8 mouse cellular contexts compared by ENCODE assay signal in the genomic region with DNA sequence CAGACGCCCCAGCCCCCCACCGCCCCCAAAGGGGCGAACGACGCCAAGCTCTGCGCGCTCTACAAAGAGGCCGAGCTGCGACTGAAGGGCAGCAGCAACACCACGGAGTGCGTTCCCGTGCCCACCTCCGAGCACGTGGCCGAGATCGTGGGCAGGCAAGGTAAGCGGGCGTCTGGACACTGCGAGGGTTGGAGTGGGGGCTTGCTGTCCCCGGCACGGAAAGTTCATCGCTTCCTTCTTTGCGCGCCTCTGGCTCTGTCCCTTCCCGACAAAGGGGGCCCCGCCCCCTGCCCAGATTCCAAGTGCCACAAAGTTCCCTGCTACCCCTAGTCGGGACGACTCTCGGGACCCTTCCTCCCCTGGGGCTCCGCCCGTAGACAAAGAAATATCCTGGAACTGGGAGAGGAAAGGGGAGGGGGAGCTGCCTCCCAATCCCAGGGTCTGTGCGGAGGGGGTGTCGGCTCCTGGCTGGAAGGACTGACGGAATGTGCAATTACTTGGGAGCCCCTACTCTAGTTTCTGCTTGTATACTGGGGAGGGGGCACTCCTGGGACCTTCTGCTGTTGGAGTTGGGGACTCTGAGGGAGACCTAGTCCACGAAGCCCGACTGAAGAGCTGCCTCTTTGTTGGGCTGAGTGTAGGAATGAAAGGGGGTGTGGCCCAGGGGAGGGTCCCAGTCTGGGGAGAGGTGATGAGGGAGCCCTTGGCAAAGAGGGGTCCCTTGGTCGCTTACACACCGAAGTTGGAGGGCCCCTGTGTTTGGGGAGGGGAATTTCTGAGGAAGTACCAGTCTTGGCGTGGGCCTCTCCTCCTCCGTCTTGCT. TPM values are rescaled to one million over a fixed set of nuclear protein-coding genes. Genes with fewer than 3 reads are reported as not detected.
DNase-seq lines count a peak whose midpoint lies in the region; ATAC-seq and TF ChIP-seq lines count a peak whose summit lies in the region.

No protein-coding gene starts in this region.

- H3K4me1 ChIP-seq in liver, embryonic 11.5 days (replicated peaks; ENCODE audit: control insufficient read depth, insufficient read depth, low read length): peaks cover 66% of the 10 kb centered on the region

- peak overlapping the region; percentile 85 for H3K27ac ChIP-seq in liver, embryonic 11.5 days (ENCODE audit: low read depth, low read length)

- H3K27me3 ChIP-seq in liver, embryonic 11.5 days (replicated peaks; ENCODE audit: control insufficient read depth, insufficient read depth, low read length): no peaks in the 10 kb centered on the region

- peak overlapping the region; percentile 77 for H3K4me3 ChIP-seq in liver, embryonic 11.5 days (ENCODE audit: low read depth, low read length)

- peak overlapping the region; percentile 81 for H3K9ac ChIP-seq in liver, embryonic 11.5 days (ENCODE audit: low read depth, low read length)

- TF ChIP-seq POLR2A in brain, embryonic 14.5 days (IDR thresholded peaks at IDR 0.05; ENCODE audit: borderline replicate concordance, extremely low read depth, insufficient read depth, insufficient read length, poor library complexity, severe bottlenecking): no peak

- DNase-seq in layer of hippocampus, postnatal 10 days (ENCODE audit: low spot score in 2 of 2): peak; percentile 42 to 55
- no peak for DNase-seq in layer of hippocampus, adult 9-10 months (ENCODE audit: low spot score)
- peak; percentile 85 for DNase-seq in brain, embryonic 14.5 days (ENCODE audit: low read depth)
- no peak for DNase-seq in liver, embryonic 11.5 days (ENCODE audit: low spot score)
- peak; percentile 73 for DNase-seq in retina, postnatal 1 day
- DNase-seq in T-cell, adult 2 months (ENCODE audit: low spot score): no peak
- no peak for DNase-seq in left cerebral cortex, adult 11 months (ENCODE audit: low spot score)

- no peak for TF ChIP-seq CTCF in brain, embryonic 14.5 days (IDR thresholded peaks at IDR 0.05; ENCODE audit: borderline replicate concordance, extremely low read depth, insufficient read depth, insufficient read length)

- H3K9me3 ChIP-seq in liver, embryonic 11.5 days (ENCODE audit: control insufficient read depth, low read length): no peaks in the 10 kb centered on the region

- peak overlapping the region; percentile 93 for H3K4me2 ChIP-seq in liver, embryonic 11.5 days

- no peaks in the 10 kb centered on the region; the same call in 1 of the 2 replicates for H3K36me3 ChIP-seq in liver, embryonic 11.5 days (ENCODE audit: control insufficient read depth, insufficient read depth, low read length)

- 3% methylated on average over 39 of the region's 40 CpGs for WGBS in liver, embryonic 11.5 days

- ATAC-seq in granulocyte monocyte progenitor cell, adult 5-6 weeks (replicated peaks; ENCODE audit: poor library complexity, severe bottlenecking): 0 out of 2 replicates have a peak, but pooled peaks have one; percentile 2
- ATAC-seq in liver, embryonic 11.5 days (replicated peaks; ENCODE audit: low FRiP score): no peak

RNA-seq across cellular contexts. Expression of gene Mex3a, which starts 0.7 kb away (rescaled TPM):
- total RNA-seq in layer of hippocampus, postnatal 10 days (2021): 10 to 100 TPM; 17.0 to 18.5 TPM
- 93.2 and 103 TPM in 2 replicates for polyA plus RNA-seq in brain, embryonic 14.5 days (2012; rRNA removed)
- total RNA-seq in granulocyte monocyte progenitor cell, adult 5-6 weeks (2014; fragmentation: Nextera tagmentation): 3.8 and 5.1 TPM in 2 replicates
- total RNA-seq in granulocyte monocyte progenitor cell, adult 5-6 weeks (2017): 1.7 and 2.5 TPM in 2 replicates
- polyA plus RNA-seq in liver, embryonic 11.5 days (2014; fragmentation: Nextera tagmentation; extraction: Ambion mirVana): 9.4 and 10.2 TPM in 2 replicates

RNA-seq across cellular contexts. Expression of gene Rab25, which starts 15.2 kb away (rescaled TPM):
- not detected for total RNA-seq in layer of hippocampus, postnatal 10 days (2021)
- 1.7 and 2.4 TPM in 2 replicates for polyA plus RNA-seq in brain, embryonic 14.5 days (2012; rRNA removed)
- total RNA-seq in granulocyte monocyte progenitor cell, adult 5-6 weeks (2014; fragmentation: Nextera tagmentation): 1.0 and 1.2 TPM in 2 replicates
- not detected in 2 replicates for total RNA-seq in granulocyte monocyte progenitor cell, adult 5-6 weeks (2017)
- 1.1 and 1.2 TPM in 2 replicates for polyA plus RNA-seq in liver, embryonic 11.5 days (2014; fragmentation: Nextera tagmentation; extraction: Ambion mirVana)

RNA-seq across cellular contexts. Expression of gene Lamtor2, which starts 20.0 kb away (rescaled TPM):
- 100 to 1,000 TPM; 117 to 126 TPM for total RNA-seq in layer of hippocampus, postnatal 10 days (2021)
- 121 and 122 TPM in 2 replicates for polyA plus RNA-seq in brain, embryonic 14.5 days (2012; rRNA removed)
- 60.7 and 74.3 TPM in 2 replicates for total RNA-seq in granulocyte monocyte progenitor cell, adult 5-6 weeks (2014; fragmentation: Nextera tagmentation)
- 102 and 122 TPM in 2 replicates for total RNA-seq in granulocyte monocyte progenitor cell, adult 5-6 weeks (2017)
- 111 and 120 TPM in 2 replicates for polyA plus RNA-seq in liver, embryonic 11.5 days (2014; fragmentation: Nextera tagmentation; extraction: Ambion mirVana)

RNA-seq across cellular contexts. Expression of gene Ubqln4, which starts 20.7 kb away (rescaled TPM):
- total RNA-seq in layer of hippocampus, postnatal 10 days (2021): 10 to 100 TPM; 79.9 to 81.8 TPM
- 108 and 113 TPM in 2 replicates for polyA plus RNA-seq in brain, embryonic 14.5 days (2012; rRNA removed)
- 64.7 and 67.9 TPM in 2 replicates for total RNA-seq in granulocyte monocyte progenitor cell, adult 5-6 weeks (2014; fragmentation: Nextera tagmentation)
- 37.9 and 39.6 TPM in 2 replicates for total RNA-seq in granulocyte monocyte progenitor cell, adult 5-6 weeks (2017)
- 65.8 and 67.7 TPM in 2 replicates for polyA plus RNA-seq in liver, embryonic 11.5 days (2014; fragmentation: Nextera tagmentation; extraction: Ambion mirVana)

RNA-seq across cellular contexts. Expression of gene Lmna, which starts 23.1 kb away (rescaled TPM):
- 10 to 100 TPM; 46.2 to 50.5 TPM for total RNA-seq in layer of hippocampus, postnatal 10 days (2021)
- 33.2 and 39.5 TPM in 2 replicates for polyA plus RNA-seq in brain, embryonic 14.5 days (2012; rRNA removed)
- not detected in 2 replicates for total RNA-seq in granulocyte monocyte progenitor cell, adult 5-6 weeks (2014; fragmentation: Nextera tagmentation)
- 0.41 and 1.6 TPM in 2 replicates for total RNA-seq in granulocyte monocyte progenitor cell, adult 5-6 weeks (2017)
- polyA plus RNA-seq in liver, embryonic 11.5 days (2014; fragmentation: Nextera tagmentation; extraction: Ambion mirVana): 155 and 157 TPM in 2 replicates

Comparison
In these comparisons a context has a peak if more than half of its experiments do, and no peak if none do; other contexts are left out.
1. DNase-seq: peak in layer of hippocampus, postnatal 10 days (2 of 2), brain, embryonic 14.5 days (single experiment) and retina, postnatal 1 day (single experiment); none in layer of hippocampus, adult 9-10 months (single experiment), liver, embryonic 11.5 days (single experiment), T-cell, adult 2 months (single experiment) and left cerebral cortex, adult 11 months (single experiment).